Mouse (Mus musculus) spleen, adult 2 months (tissue): ENCODE results near the gene Zfp420. TPM values are rescaled to one million over a fixed set of nuclear protein-coding genes. Genes with fewer than 3 reads are reported as not detected.

Experiments used
- DNase-seq, 2 experiments: peaks; one replicate each; pipeline versions ENCODE4 v3.0.0 to v3.0.0-alpha.2; 2012 to 2021; ENCODE audit warnings: low spot score in 2 of 2, low read depth in 1 of 2
- H3K27ac ChIP-seq: fragments of 200-500 bp; 2 replicates; pipeline ENCODE4 v1.5.1; 2012; ENCODE audit warnings: low read length, inconsistent platforms; ENCODE audit not compliant: insufficient read depth
- H3K27me3 ChIP-seq: fragments of 200-500 bp; 2 replicates; pipeline ENCODE4 v1.6.1; 2012; ENCODE audit warnings: mild to moderate bottlenecking, moderate library complexity, low read length, inconsistent platforms; ENCODE audit not compliant: control insufficient read depth, insufficient read depth
- H3K36me3 ChIP-seq: fragments of 200-500 bp; 2 replicates; pipeline ENCODE4 v1.6.1; 2012; ENCODE audit warnings: mild to moderate bottlenecking, low read length, inconsistent platforms; ENCODE audit not compliant: control insufficient read depth, insufficient read depth
- H3K4me1 ChIP-seq: fragments of 200-500 bp; 2 replicates; pipeline ENCODE4 v1.6.1; 2011; ENCODE audit warnings: inconsistent platforms; ENCODE audit not compliant: control insufficient read depth, insufficient read depth, insufficient read length
- H3K4me3 ChIP-seq: fragments of 200-500 bp; 2 replicates; pipeline ENCODE4 v1.5.1; 2011; ENCODE audit warnings: mild to moderate bottlenecking, inconsistent platforms; ENCODE audit not compliant: insufficient read depth, insufficient read length; ENCODE audit errors: extremely low read depth
- CTCF ChIP-seq: fragments of 200-500 bp; IDR thresholded peaks from 2 replicates; pipeline ENCODE4 v1.5.1; 2011; ENCODE audit warnings: mild to moderate bottlenecking, inconsistent platforms; ENCODE audit not compliant: insufficient read depth, insufficient read length, insufficient replicate concordance; ENCODE audit errors: extremely low read depth
- POLR2A ChIP-seq: fragments of 200-500 bp; IDR thresholded peaks from 2 replicates; pipeline ENCODE4 v1.6.1; 2011; ENCODE audit warnings: low read depth, low read length, inconsistent platforms
- whole genome bisulfite sequencing: fragments of 180-500 bp; shearing (Covaris S2); methylation state at CpG from one replicate; pipeline ENCODE4 v1.1.7; 2018; 5-methylcytosine and 5-hydroxymethylcytosine counted together
- polyA plus RNA-seq: library from polyadenylated mRNA; depleted of rRNA; stranded (reverse); fragments of >200 nt; gene quantifications from 2 replicates; pipeline ENCODE4 v1.2.3, GENCODE M21; 2012; rRNA removed

Gene Zfp420
- polyA plus RNA-seq, 1 experiment: 1.2 TPM

- Histone ChIP-seq H3K36me3 (no peaks in the 10 kb centered on the region), H3K4me1 (no peaks in the 10 kb centered on the region; the same call in 1 of the 2 replicates), H3K27ac (no peak overlapping the region), H3K4me3 (no peak overlapping the region), H3K27me3 (no peaks in the 10 kb centered on the region)
- DNase-seq: no peak
- WGBS: 82% methylated on average over 2 of the region's 2 CpGs
- TF ChIP-seq CTCF: no peak
- TF ChIP-seq POLR2A: no peak
Observed at GRCm38 (mm10) chr7:29922780-29923179, 63.0 kb downstream of the Zfp420 start.

Other genes starting within 250 kb of the Zfp420 start
- 0.13 and 0.20 TPM in 2 replicates for gene Catsperg2, start 132.9 kb upstream of the Zfp420 start, polyA plus RNA-seq
- gene Zfp84, start 91.4 kb upstream of the Zfp420 start, polyA plus RNA-seq: 3.2 and 3.4 TPM in 2 replicates
- gene Zfp30, start 76.0 kb upstream of the Zfp420 start, polyA plus RNA-seq: 0.69 and 0.74 TPM in 2 replicates
- gene Zfp790, start 43.9 kb upstream of the Zfp420 start, polyA plus RNA-seq: 1.2 and 1.5 TPM in 2 replicates
- gene Zfp940, start 6.3 kb upstream of the Zfp420 start, polyA plus RNA-seq: 0.37 and 0.39 TPM in 2 replicates
- 0.93 and 1.0 TPM in 2 replicates for gene Zfp27, start 46.6 kb downstream of the Zfp420 start, polyA plus RNA-seq
- 0.31 and 0.35 TPM in 2 replicates for gene Zfp383, start 48.2 kb downstream of the Zfp420 start, polyA plus RNA-seq
- 4.0 and 6.0 TPM in 2 replicates for gene Zfp74, start 94.1 kb downstream of the Zfp420 start, polyA plus RNA-seq
- 3.0 and 3.1 TPM in 2 replicates for gene Zfp568, start 124.0 kb downstream of the Zfp420 start, polyA plus RNA-seq
- gene Zfp14, start 191.4 kb downstream of the Zfp420 start, polyA plus RNA-seq: 1.1 and 1.4 TPM in 2 replicates
- 0.40 and 0.81 TPM in 2 replicates for gene Zfp82, start 212.9 kb downstream of the Zfp420 start, polyA plus RNA-seq
- 0.16 TPM in 1 of 2 replicates, not detected in the other for gene Gm26920, start 230.4 kb downstream of the Zfp420 start, polyA plus RNA-seq
- gene Zfp566, start 230.5 kb downstream of the Zfp420 start, polyA plus RNA-seq: 1.1 and 2.2 TPM in 2 replicates
- 9.3 and 11.3 TPM in 2 replicates for gene Zfp260, start 234.8 kb downstream of the Zfp420 start, polyA plus RNA-seq